Mouse (Mus musculus) MEL (cell line): ENCODE data around the gene Perp. TPM values are rescaled to one million over a fixed set of nuclear protein-coding genes. Genes with fewer than 3 reads are reported as not detected.

Source experiments
- DNase-seq: peaks from one replicate; pipeline ENCODE4 v3.0.0; 2011; ENCODE audit warnings: low read depth, low spot score
- H3K27ac ChIP-seq: 2 replicates; pipeline ENCODE4 v1.5.1; 2012; ENCODE audit warnings: low read depth, mild to moderate bottlenecking, control low read depth, low read length, moderate library complexity; ENCODE audit not compliant: control insufficient read depth
- H3K27me3 ChIP-seq, 2 experiments: fragments of 150-350 bp in 1 of 2; sonication (generic) in 1 of 2; 2 replicates each; pipeline ENCODE4 v1.6.1; 2012; ENCODE audit warnings: low read length in 2 of 2, mild to moderate bottlenecking in 2 of 2, improper control_type of control experiment in 1 of 2, moderate library complexity in 1 of 2; ENCODE audit not compliant: insufficient read depth in 2 of 2, control insufficient read depth in 1 of 2
- H3K36me3 ChIP-seq, 2 experiments: 2 replicates each; pipeline ENCODE4 v1.6.1; 2012 to 2014; ENCODE audit warnings: low read length in 2 of 2, improper control_type of control experiment in 1 of 2, inconsistent platforms in 1 of 2, mild to moderate bottlenecking in 1 of 2; ENCODE audit not compliant: insufficient read depth in 2 of 2, control insufficient read depth in 1 of 2
- H3K4me1 ChIP-seq, 2 experiments: fragments of 150-350 bp in 1 of 2; sonication (generic) in 1 of 2; 2 replicates each; pipeline ENCODE4 v1.6.1; 2012; ENCODE audit warnings: low read length in 2 of 2, improper control_type of control experiment in 1 of 2, mild to moderate bottlenecking in 1 of 2; ENCODE audit not compliant: insufficient read depth in 2 of 2, control insufficient read depth in 1 of 2
- H3K4me3 ChIP-seq, 2 experiments: fragments of 150-350 bp in 1 of 2; sonication (generic) in 1 of 2; 2 replicates each; pipeline ENCODE4 v1.5.1; 2012; ENCODE audit warnings: low read depth in 2 of 2, low read length in 2 of 2, mild to moderate bottlenecking in 2 of 2, moderate library complexity in 2 of 2, control low read depth in 1 of 2, improper control_type of control experiment in 1 of 2; ENCODE audit not compliant: control insufficient read depth in 1 of 2, insufficient read depth in 1 of 2
- H3K79me2 ChIP-seq: 2 replicates; pipeline ENCODE4 v1.6.1; 2012; ENCODE audit warnings: mild to moderate bottlenecking, low read length, moderate library complexity; ENCODE audit not compliant: control insufficient read depth, poor library complexity, insufficient read depth
- H3K9ac ChIP-seq: 2 replicates; pipeline ENCODE4 v1.6.1; 2012; ENCODE audit warnings: low read depth, mild to moderate bottlenecking, control low read depth, low read length, moderate library complexity; ENCODE audit not compliant: control insufficient read depth, poor library complexity, severe bottlenecking
- H3K9me3 ChIP-seq: fragments of 150-350 bp; sonication (generic); replicated peaks from 2 replicates; pipeline ENCODE4 v1.6.1; 2012; ENCODE audit warnings: mild to moderate bottlenecking, low read length, improper control_type of control experiment, moderate library complexity; ENCODE audit not compliant: insufficient read depth
- CTCF ChIP-seq, 3 experiments: IDR thresholded peaks in 2 of 3; conservative IDR thresholded peaks in 1 of 3; 2 replicates each; pipeline ENCODE4 v1.5.1; 2011 to 2012; ENCODE audit warnings: low read length in 3 of 3, low read depth in 2 of 3, mild to moderate bottlenecking in 2 of 3, improper control_type of control experiment in 1 of 3, inconsistent platforms in 1 of 3, mixed read lengths in 1 of 3, moderate library complexity in 1 of 3; ENCODE audit not compliant: control insufficient read depth in 1 of 3, insufficient read depth in 1 of 3, poor library complexity in 1 of 3, severe bottlenecking in 1 of 3
- E2F4 ChIP-seq: IDR thresholded peaks from 2 replicates; pipeline ENCODE4 v1.6.1; 2011; ENCODE audit warnings: low read depth, low read length, improper control_type of control experiment, borderline replicate concordance
- ETS1 ChIP-seq: IDR thresholded peaks from 2 replicates; pipeline ENCODE4 v1.6.1; 2012; ENCODE audit warnings: low read depth, mild to moderate bottlenecking, inconsistent platforms, low read length, improper control_type of control experiment, moderate library complexity
- GABPA ChIP-seq: IDR thresholded peaks from 2 replicates; pipeline ENCODE4 v1.6.1; 2012; ENCODE audit warnings: low read depth, mild to moderate bottlenecking, inconsistent platforms, low read length, improper control_type of control experiment, moderate library complexity
- GATA1 ChIP-seq: IDR thresholded peaks from 2 replicates; pipeline ENCODE4 v1.6.1; 2011; ENCODE audit warnings: low read depth, low read length, improper control_type of control experiment
- JUND ChIP-seq: IDR thresholded peaks from 2 replicates; pipeline ENCODE4 v1.6.1; 2011; ENCODE audit warnings: low read depth, mild to moderate bottlenecking, improper control_type of control experiment, low read length
- KAT2A ChIP-seq: conservative IDR thresholded peaks from 2 replicates; pipeline ENCODE4 v1.6.1; 2012; ENCODE audit warnings: low read depth, low read length, improper control_type of control experiment, inconsistent platforms
- MYC ChIP-seq: IDR thresholded peaks from 2 replicates; pipeline ENCODE4 v1.6.1; 2011; ENCODE audit warnings: low read depth, mild to moderate bottlenecking, low read length, improper control_type of control experiment, moderate library complexity
- NELFE ChIP-seq: IDR thresholded peaks from 2 replicates; pipeline ENCODE4 v1.6.1; 2011; ENCODE audit warnings: low read depth, low read length, improper control_type of control experiment
- POLR2AphosphoS2 ChIP-seq: IDR thresholded peaks from 2 replicates; pipeline ENCODE4 v1.6.1; 2011; ENCODE audit warnings: low read length, improper control_type of control experiment
- POLR2AphosphoS5 ChIP-seq: IDR thresholded peaks from 2 replicates; pipeline ENCODE4 v1.6.1; 2012; ENCODE audit warnings: low read depth, borderline replicate concordance, mild to moderate bottlenecking, inconsistent platforms, low read length, moderate library complexity, mixed read lengths
- RCOR1 ChIP-seq: IDR thresholded peaks from 2 replicates; pipeline ENCODE4 v1.6.1; 2012; ENCODE audit warnings: low read depth, mild to moderate bottlenecking, inconsistent platforms, low read length, improper control_type of control experiment
- SMC3 ChIP-seq: IDR thresholded peaks from 2 replicates; pipeline ENCODE4 v1.6.1; 2011; ENCODE audit warnings: low read depth, low read length, improper control_type of control experiment
- TAL1 ChIP-seq: IDR thresholded peaks from 2 replicates; pipeline ENCODE4 v1.6.1; 2012; ENCODE audit warnings: mild to moderate bottlenecking, inconsistent platforms, low read length, moderate library complexity, mixed read lengths
- TBP ChIP-seq: IDR thresholded peaks from 2 replicates; pipeline ENCODE4 v1.8.0; 2011; ENCODE audit warnings: low read depth, low read length, improper control_type of control experiment
- UBTF ChIP-seq: IDR thresholded peaks from 2 replicates; pipeline ENCODE4 v1.6.1; 2012; ENCODE audit warnings: low read depth, mild to moderate bottlenecking, inconsistent platforms, low read length, improper control_type of control experiment, moderate library complexity, borderline replicate concordance; ENCODE audit not compliant: insufficient read depth
- ZMIZ1 ChIP-seq: IDR thresholded peaks from 2 replicates; pipeline ENCODE4 v1.6.1; 2012; ENCODE audit warnings: low read depth, mild to moderate bottlenecking, inconsistent platforms, low read length, improper control_type of control experiment, moderate library complexity
- polyA plus RNA-seq, 2 experiments: library from polyadenylated mRNA; stranded (reverse) in 1 of 2; unstranded in 1 of 2; fragments of >175 nt in 1 of 2; fragments of >200 nt in 1 of 2; gene quantifications; 2 replicates each; pipeline versions ENCODE4 v1.2.1 to v1.2.4; 2012; ENCODE audit warnings: low replicate concordance in 2 of 2, low read depth in 1 of 2; ENCODE audit not compliant: insufficient read length in 2 of 2, insufficient read depth in 1 of 2, missing spikeins in 1 of 2
- total RNA-seq: library from RNA; depleted of rRNA; stranded (reverse); fragments of 300-350 nt; gene quantifications from 2 replicates; pipeline ENCODE4 v1.2.3, GENCODE M21; 2012

Gene Perp
- total and polyA plus RNA-seq, 3 experiments: not detected

DNA sequence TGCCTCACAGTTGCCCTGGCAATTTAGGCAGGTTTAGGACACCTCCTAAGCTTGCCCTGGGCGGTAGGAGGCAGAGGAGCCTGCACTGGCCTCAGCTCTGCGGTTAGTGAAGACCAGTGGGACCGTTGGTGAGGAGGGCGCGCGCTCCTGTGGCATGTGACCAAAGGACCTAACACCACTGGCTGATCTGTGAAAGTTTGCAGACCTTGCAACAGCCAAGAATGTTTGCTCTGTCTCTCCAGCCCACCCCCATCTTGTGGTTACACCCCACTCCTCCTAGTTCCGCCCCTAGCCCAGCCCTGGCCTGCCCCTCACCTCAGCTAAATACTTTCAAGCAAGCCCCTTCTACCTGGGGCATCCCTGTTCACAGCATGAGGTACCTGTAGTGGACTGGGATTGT, 13.0 kb upstream of the Perp start:
- Histone ChIP-seq H3K4me1 (no peaks in the 10 kb centered on the region), H3K9me3 (no peaks in the 10 kb centered on the region), H3K36me3 (no peaks in the 10 kb centered on the region), H3K27me3 (no peaks in the 10 kb centered on the region; a peak in 3 of 4 replicates), H3K9ac (no peak overlapping the region), H3K79me2 (no peaks in the 10 kb centered on the region), H3K4me3 (no peak overlapping the region), H3K27ac (no peak overlapping the region)
- no peak for DNase-seq
- TF ChIP-seq UBTF: no peak
- TF ChIP-seq JUND: no peak
- TF ChIP-seq GATA1: no peak
- TF ChIP-seq MYC: no peak
- no peak for TF ChIP-seq RCOR1
- no peak for TF ChIP-seq ZMIZ1
- TF ChIP-seq GABPA: no peak
- no peak for TF ChIP-seq POLR2AphosphoS2
- no peak for TF ChIP-seq CTCF (IDR thresholded peaks at IDR 0.05 in 2 of 3, conservative IDR thresholded peaks at IDR 0.05 in 1 of 3; ENCODE audit: control insufficient read depth in 1 of 3, insufficient read depth in 1 of 3, low read depth in 2 of 3, low read length in 3 of 3, poor library complexity in 1 of 3, severe bottlenecking in 1 of 3)
- TF ChIP-seq ETS1: no peak
- no peak for TF ChIP-seq KAT2A
- TF ChIP-seq NELFE: no peak
- TF ChIP-seq E2F4: no peak
- no peak for TF ChIP-seq TAL1
- no peak for TF ChIP-seq SMC3
- no peak for TF ChIP-seq POLR2AphosphoS5

DNA sequence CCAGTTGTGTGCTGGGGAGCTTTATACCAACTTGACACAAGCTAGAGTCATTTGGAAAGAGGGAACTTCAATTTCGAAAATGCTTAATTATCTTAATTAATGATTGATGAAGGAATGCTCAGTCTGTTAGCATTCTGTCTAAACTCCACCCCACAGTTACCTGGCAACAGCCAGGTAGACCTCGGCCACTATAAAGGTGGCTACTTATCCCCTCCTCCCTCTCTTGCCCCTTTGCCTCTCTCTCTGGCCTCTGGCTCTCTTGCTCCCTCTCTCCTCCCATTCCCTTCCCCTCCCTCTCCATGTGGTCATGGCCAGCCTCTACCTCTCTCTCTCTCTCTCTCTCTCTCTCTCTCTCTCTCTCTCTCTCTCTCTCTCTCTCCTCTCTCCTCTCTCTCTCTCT, 10.4 kb upstream of the Perp start:
- H3K79me2 ChIP-seq: no peaks in the 10 kb centered on the region
- TF ChIP-seq TBP (no peak), ETS1 (no peak), UBTF (no peak), GATA1 (no peak)
- no peak overlapping the region for H3K4me3 ChIP-seq
- DNase-seq: no peak
- no peak overlapping the region for H3K27ac ChIP-seq
- H3K4me1 ChIP-seq: no peaks in the 10 kb centered on the region
- H3K9me3 ChIP-seq: no peaks in the 10 kb centered on the region
- H3K36me3 ChIP-seq: no peaks in the 10 kb centered on the region
- H3K27me3 ChIP-seq: no peaks in the 10 kb centered on the region; a peak in 3 of 4 replicates
- H3K9ac ChIP-seq: no peak overlapping the region
